Mouse (Mus musculus) lung, postnatal 14 days (tissue): ENCODE measurements around the gene Lgals7.
A peak's percentile ranks its signal among the peaks of the same experiment; 100 is the strongest.
"Not testable (repeated sequence)": the region's sequence is repeated elsewhere in the genome, so short reads cannot be mapped to it uniquely, and the experiment has no call there.

Experiments
- DNase-seq: peaks from one replicate; pipeline ENCODE4 v3.0.0; 2021

The Lgals7 gene

GRCm38 (mm10) chr7:28880554-28880953 lies 16.9 kb downstream of the Lgals7 start:
- DNase-seq, result no peak

- DNase-seq, result no peak
Observed at GRCm38 (mm10) chr7:28881199-28881598, 17.5 kb downstream of the Lgals7 start, which contains the start of gene Capn12. Gene Capn12 (plus strand): TSS chr7:28881422.

GRCm38 (mm10) chr7:28883039-28883438 lies 19.4 kb downstream of the Lgals7 start:
- no peak for DNase-seq

GRCm38 (mm10) chr7:28883704-28884103 lies 20.1 kb downstream of the Lgals7 start:
- DNase-seq, result not testable (repeated sequence)

- DNase-seq, result no peak
Observed at GRCm38 (mm10) chr7:28886486-28886885, 22.8 kb downstream of the Lgals7 start.

GRCm38 (mm10) chr7:28888701-28889161 lies 25.1 kb downstream of the Lgals7 start:
- DNase-seq, result no peak

GRCm38 (mm10) chr7:28892601-28893000 lies 28.9 kb downstream of the Lgals7 start:
- no peak for DNase-seq

- peak; percentile 60 for DNase-seq
Observed at GRCm38 (mm10) chr7:28893643-28894265, 30.1 kb downstream of the Lgals7 start.

- DNase-seq, result no peak
Observed at GRCm38 (mm10) chr7:28894942-28895341, 31.3 kb downstream of the Lgals7 start.

- DNase-seq, result no peak
Observed at GRCm38 (mm10) chr7:28897661-28898060, 34.0 kb downstream of the Lgals7 start.

- DNase-seq, result no peak
Observed at GRCm38 (mm10) chr7:28899972-28900371, 36.3 kb downstream of the Lgals7 start.

- no peak for DNase-seq
Observed at GRCm38 (mm10) chr7:28901311-28902125, 37.9 kb downstream of the Lgals7 start.

- no peak for DNase-seq
Observed at GRCm38 (mm10) chr7:28902180-28902579, 38.5 kb downstream of the Lgals7 start.

GRCm38 (mm10) chr7:28902809-28903208 lies 39.2 kb downstream of the Lgals7 start:
- DNase-seq, result no peak

GRCm38 (mm10) chr7:28903778-28904177 lies 40.1 kb downstream of the Lgals7 start:
- no peak for DNase-seq

- DNase-seq, result no peak
Observed at GRCm38 (mm10) chr7:28907195-28907594, 43.5 kb downstream of the Lgals7 start.

GRCm38 (mm10) chr7:28911632-28912031 lies 48.0 kb downstream of the Lgals7 start:
- DNase-seq, result peak; percentile 64

GRCm38 (mm10) chr7:28913171-28913570 lies 49.5 kb downstream of the Lgals7 start:
- DNase-seq, result no peak
